ENCODE assay signal across 17 mouse cellular contexts in genomic region chr5:112667153-112667552, GRCm38 (mm10).
DNase-seq lines count a peak whose midpoint lies in the region; ATAC-seq and TF ChIP-seq lines count a peak whose summit lies in the region.
"Had no signal": no experiment of that assay in that cellular context is flagged by ENCODE, and none has a peak within 500 bp of the region (broad histone marks: within the 10 kb centered on the region; RNA-seq: fewer than 3 reads in every experiment).

No protein-coding gene starts in this region.

- no peaks in the 10 kb centered on the region for H3K36me3 ChIP-seq in limb, embryonic 15.5 days
- H3K36me3 ChIP-seq: embryonic facial prominence, embryonic 12.5 days; lung, embryonic 15.5 days had no signal

- no peak overlapping the region for H3K27ac ChIP-seq in left cerebral cortex, adult 2 months
- H3K27ac ChIP-seq in limb, embryonic 15.5 days = 0 out of 2 replicates have a peak overlapping the region, but pooled peaks have one; percentile 1
- H3K27ac ChIP-seq: embryonic facial prominence, embryonic 12.5 days; lung, embryonic 15.5 days had no signal

- no peaks in the 10 kb centered on the region for H3K27me3 ChIP-seq in limb, embryonic 15.5 days
- H3K27me3 ChIP-seq: embryonic facial prominence, embryonic 12.5 days; lung, embryonic 15.5 days had no signal

- intact Hi-C loops in left cerebral cortex, adult 2 months (cut with DNase I) = loop anchor here (1.0 to 5.0 kb wide), 4 partner anchors 34 to 195 kb away; partner anchors contain the start of gene Sez6l

- ATAC-seq in frontal cortex, adult (ENCODE audit: low TSS enrichment) = peak; percentile 62
- no peak for ATAC-seq in limb, embryonic 15.5 days (ENCODE audit: insufficient number of reproducible peaks, low FRiP score, low TSS enrichment, low read depth)
- ATAC-seq: Patski had no signal

- TF ChIP-seq CTCF in left cerebral cortex, adult 2 months (IDR thresholded peaks at IDR 0.05) = no peak

- H3K9ac ChIP-seq in limb, embryonic 15.5 days = no peak overlapping the region
- H3K9ac ChIP-seq: embryonic facial prominence, embryonic 12.5 days; lung, embryonic 15.5 days had no signal

- DNase-seq in frontal cortex, postnatal 10 days (ENCODE audit: low spot score in 2 of 2) = no peak
- DNase-seq in left cerebral cortex, adult 2 months (ENCODE audit: extremely low spot score in 1 of 2, low spot score in 2 of 2) = peak; percentile 29 to 56
- no peak for DNase-seq in left cerebral cortex, adult 11 months (ENCODE audit: low spot score)
- DNase-seq in layer of hippocampus, adult 8-10 months (ENCODE audit: low spot score in 2 of 2) = peak; percentile 48 to 57
- DNase-seq in gastrocnemius, postnatal 4 days (ENCODE audit: low spot score in 2 of 2) = no peak
- DNase-seq in embryo, embryonic 11 days = no peak
- DNase-seq: B cell, adult 2 months; cerebellum, postnatal 14 days; gastrocnemius, postnatal 10 days; kidney, adult 8-10 months; kidney, postnatal 36 days had no signal

- WGBS in limb, embryonic 15.5 days = 50% methylated on average over 8 of the region's 8 CpGs

- no peak overlapping the region for H3K4me3 ChIP-seq in left cerebral cortex, adult 2 months
- H3K4me3 ChIP-seq in limb, embryonic 15.5 days = no peak overlapping the region
- H3K4me3 ChIP-seq: embryonic facial prominence, embryonic 12.5 days; lung, embryonic 15.5 days had no signal

- H3K9me3 ChIP-seq in limb, embryonic 15.5 days = no peaks in the 10 kb centered on the region
- H3K9me3 ChIP-seq: embryonic facial prominence, embryonic 12.5 days; lung, embryonic 15.5 days had no signal

- H3K4me1 ChIP-seq in limb, embryonic 15.5 days = peaks cover 16% of the 10 kb centered on the region
- H3K4me1 ChIP-seq: lung, embryonic 15.5 days had no signal

- no peak overlapping the region for H3K4me2 ChIP-seq in limb, embryonic 15.5 days
- H3K4me2 ChIP-seq: embryonic facial prominence, embryonic 12.5 days; liver, embryonic 11.5 days; lung, embryonic 15.5 days had no signal

Comparison
In these comparisons a context has a peak if more than half of its experiments do, and no peak if none do; other contexts are left out.
1. DNase-seq: peak in left cerebral cortex, adult 2 months (2 of 2) and layer of hippocampus, adult 8-10 months (2 of 2); none in frontal cortex, postnatal 10 days (0 of 2), left cerebral cortex, adult 11 months (single experiment), gastrocnemius, postnatal 4 days (0 of 2) and embryo, embryonic 11 days (single experiment).